ENCODE assay signal across 28 mouse cellular contexts in the genomic region with DNA sequence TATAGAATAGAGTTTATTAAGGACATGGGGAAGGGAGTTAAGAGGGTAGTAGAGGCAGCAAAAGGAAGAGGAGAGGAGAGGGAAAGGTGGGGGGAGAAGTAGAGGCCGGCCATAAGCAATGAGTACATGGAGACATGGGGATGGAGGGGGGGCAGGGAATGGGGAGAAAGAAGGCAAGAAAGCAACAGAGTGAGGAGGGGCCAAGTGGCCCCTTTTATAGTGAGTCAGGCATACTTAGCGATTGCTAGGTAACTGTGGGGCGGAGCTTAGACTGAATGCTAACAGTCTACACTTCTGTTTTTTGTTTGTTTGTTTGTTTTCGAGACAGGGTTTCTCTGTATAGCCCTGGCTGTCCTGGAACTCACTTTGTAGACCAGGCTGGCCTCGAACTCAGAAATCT. TPM values are rescaled to one million over a fixed set of nuclear protein-coding genes. Genes with fewer than 3 reads are reported as not detected.
DNase-seq lines count a peak whose midpoint lies in the region; ATAC-seq lines count a peak whose summit lies in the region.
"Had no signal": no experiment of that assay in that cellular context is flagged by ENCODE, and none has a peak within 500 bp of the region (broad histone marks: within the 10 kb centered on the region; RNA-seq: fewer than 3 reads in every experiment).

No protein-coding gene starts in this region.

- no peak for DNase-seq in hindbrain, embryonic 11.5 days (ENCODE audit: low spot score)
- DNase-seq in ES-CJ7 (ENCODE audit: low read depth, low spot score), result peak; percentile 84
- DNase-seq in ZHBTc4 (ENCODE audit: low read depth, low spot score), result peak; percentile 78
- DNase-seq in midbrain, embryonic 14.5 days, result no peak
- no peak for DNase-seq in urinary bladder, adult 2 months (ENCODE audit: low spot score)
- DNase-seq in Muller cell, postnatal 12 days (ENCODE audit: inconsistent ontology term), result no peak
- DNase-seq: adrenal gland, postnatal 10 days; cerebellum, adult 18-20 months; cerebellum, postnatal 14 days; gastrocnemius, adult 2 months; heart, postnatal 36 days; kidney, adult 9 months; kidney, postnatal 14 days; liver; lung, postnatal 36 days; right cerebral cortex, postnatal 25 days had no signal

- WGBS in hindbrain, embryonic 11.5 days, result 66% methylated on average over 4 of the region's 5 CpGs
- 66% methylated on average over 5 of the region's 5 CpGs for WGBS in hindbrain, embryonic 16.5 days
- 59% methylated on average over 4 of the region's 5 CpGs for WGBS in midbrain, embryonic 14.5 days

- H3K9ac ChIP-seq in hindbrain, embryonic 11.5 days (ENCODE audit: low read depth, low read length), result no peak overlapping the region
- H3K9ac ChIP-seq in hindbrain, embryonic 16.5 days (ENCODE audit: low read depth, low read length), result no peak overlapping the region
- H3K9ac ChIP-seq in midbrain, embryonic 14.5 days (replicated peaks; ENCODE audit: low read length), result no peak overlapping the region
- H3K9ac ChIP-seq: embryonic facial prominence, embryonic 13.5 days; heart, embryonic 15.5 days; liver, embryonic 15.5 days; lung, embryonic 15.5 days; neural tube, embryonic 12.5 days had no signal

- no peak for ATAC-seq in hindbrain, embryonic 11.5 days (ENCODE audit: low FRiP score)
- ATAC-seq in hindbrain, embryonic 16.5 days, result no peak
- ATAC-seq in midbrain, embryonic 14.5 days (ENCODE audit: low FRiP score, low TSS enrichment), result no peak
- ATAC-seq: activated CD4-positive, CD25-positive, alpha-beta regulatory T cell, adult 4 months; inflammation-experienced regulatory T-cells, adult 6 months; Patski had no signal

- H3K4me3 ChIP-seq in hindbrain, embryonic 11.5 days (ENCODE audit: low read depth, low read length), result no peak overlapping the region
- H3K4me3 ChIP-seq in hindbrain, embryonic 16.5 days (ENCODE audit: low read length), result no peak overlapping the region
- H3K4me3 ChIP-seq in midbrain, embryonic 14.5 days (replicated peaks; ENCODE audit: low read depth, low read length), result no peak overlapping the region
- H3K4me3 ChIP-seq: embryonic facial prominence, embryonic 13.5 days; erythroblast, embryonic 14.5 days; gastrocnemius, adult 2 months; heart, embryonic 15.5 days; limb, embryonic 10.5 days; liver, embryonic 15.5 days; lung, embryonic 15.5 days; megakaryocyte, embryonic 14.5 days; neural tube, embryonic 12.5 days had no signal

- H3K9me3 ChIP-seq in hindbrain, embryonic 11.5 days (ENCODE audit: control insufficient read depth, low read length), result no peaks in the 10 kb centered on the region
- H3K9me3 ChIP-seq in hindbrain, embryonic 16.5 days (ENCODE audit: control insufficient read depth, low read length), result no peaks in the 10 kb centered on the region
- H3K9me3 ChIP-seq in midbrain, embryonic 14.5 days (ENCODE audit: control insufficient read depth, low read length), result no peaks in the 10 kb centered on the region
- H3K9me3 ChIP-seq: embryonic facial prominence, embryonic 13.5 days; heart, embryonic 15.5 days; limb, embryonic 10.5 days; liver, embryonic 15.5 days; lung, embryonic 15.5 days; neural tube, embryonic 12.5 days had no signal

- peak overlapping the region; percentile 96 for H3K27ac ChIP-seq in hindbrain, embryonic 11.5 days (ENCODE audit: low read depth, low read length)
- H3K27ac ChIP-seq in hindbrain, embryonic 16.5 days (ENCODE audit: low read depth, low read length), result no peak overlapping the region
- H3K27ac ChIP-seq in midbrain, embryonic 14.5 days (replicated peaks; ENCODE audit: low read depth, low read length), result peak overlapping the region; percentile 89
- H3K27ac ChIP-seq: embryonic facial prominence, embryonic 13.5 days; gastrocnemius, adult 2 months; heart, embryonic 15.5 days; limb, embryonic 10.5 days; liver, embryonic 15.5 days; lung, embryonic 15.5 days; neural tube, embryonic 12.5 days had no signal

- no peak overlapping the region for H3K4me2 ChIP-seq in hindbrain, embryonic 11.5 days (replicated peaks; ENCODE audit: low read depth, low read length)
- H3K4me2 ChIP-seq in hindbrain, embryonic 16.5 days (ENCODE audit: low read length), result no peak overlapping the region
- H3K4me2 ChIP-seq in midbrain, embryonic 14.5 days (ENCODE audit: low read length), result no peak overlapping the region
- H3K4me2 ChIP-seq: heart, embryonic 15.5 days; lung, embryonic 15.5 days had no signal

- no peaks in the 10 kb centered on the region for H3K36me3 ChIP-seq in hindbrain, embryonic 11.5 days (ENCODE audit: control insufficient read depth, insufficient read depth, low read length)
- no peaks in the 10 kb centered on the region for H3K36me3 ChIP-seq in hindbrain, embryonic 16.5 days (ENCODE audit: control insufficient read depth, insufficient read depth, low read length)
- no peaks in the 10 kb centered on the region for H3K36me3 ChIP-seq in midbrain, embryonic 14.5 days (ENCODE audit: control insufficient read depth, insufficient read depth, low read length)
- H3K36me3 ChIP-seq: embryonic facial prominence, embryonic 13.5 days; heart, embryonic 15.5 days; limb, embryonic 10.5 days; liver, embryonic 15.5 days; lung, embryonic 15.5 days; neural tube, embryonic 12.5 days had no signal

- peaks cover 3% of the 10 kb centered on the region for H3K4me1 ChIP-seq in hindbrain, embryonic 11.5 days (replicated peaks; ENCODE audit: control insufficient read depth, insufficient read depth, low read length)
- H3K4me1 ChIP-seq in hindbrain, embryonic 16.5 days (ENCODE audit: control insufficient read depth, insufficient read depth, low read depth, low read length), result peaks cover 20% of the 10 kb centered on the region
- peaks cover 19% of the 10 kb centered on the region for H3K4me1 ChIP-seq in midbrain, embryonic 14.5 days (ENCODE audit: control insufficient read depth, insufficient read depth, low read length)

- no peaks in the 10 kb centered on the region for H3K27me3 ChIP-seq in hindbrain, embryonic 11.5 days (ENCODE audit: control insufficient read depth, insufficient read depth, low read length)
- no peaks in the 10 kb centered on the region for H3K27me3 ChIP-seq in hindbrain, embryonic 16.5 days (replicated peaks; ENCODE audit: control insufficient read depth, insufficient read depth, low read length)
- H3K27me3 ChIP-seq in midbrain, embryonic 14.5 days (ENCODE audit: control insufficient read depth, insufficient read depth, low read length), result no peaks in the 10 kb centered on the region
- H3K27me3 ChIP-seq: neural tube, embryonic 12.5 days; Patski had no signal

RNA-seq across cellular contexts. Expression of a gene that starts 31.7 kb away (rescaled TPM):
- polyA plus RNA-seq in hindbrain, embryonic 11.5 days (2014; fragmentation: Nextera tagmentation; extraction: Ambion mirVana), result 47.9 and 59.8 TPM in 2 replicates
- 28.0 and 33.2 TPM in 2 replicates for polyA plus RNA-seq in hindbrain, embryonic 16.5 days (2015; fragmentation: Nextera tagmentation; extraction: Ambion mirVana)
- 26.7 and 36.0 TPM in 2 replicates for polyA plus RNA-seq in midbrain, embryonic 14.5 days (2014; fragmentation: Nextera tagmentation; extraction: Ambion mirVana)
- 5.8 and 9.0 TPM in 2 replicates for polyA plus RNA-seq in urinary bladder, adult 2 months (2012; rRNA removed)
- polyA plus RNA-seq: activated CD4-positive, CD25-positive, alpha-beta regulatory T cell, adult 4 months; erythroblast, embryonic 14.5 days had no signal

RNA-seq across cellular contexts. Expression of a gene that starts 38.2 kb away (rescaled TPM):
- polyA plus RNA-seq in hindbrain, embryonic 11.5 days (2014; fragmentation: Nextera tagmentation; extraction: Ambion mirVana), result 44.1 and 45.2 TPM in 2 replicates
- polyA plus RNA-seq in hindbrain, embryonic 16.5 days (2015; fragmentation: Nextera tagmentation; extraction: Ambion mirVana), result 23.8 and 69.7 TPM in 2 replicates
- polyA plus RNA-seq in midbrain, embryonic 14.5 days (2014; fragmentation: Nextera tagmentation; extraction: Ambion mirVana), result 83.8 and 91.0 TPM in 2 replicates
- polyA plus RNA-seq in urinary bladder, adult 2 months (2012; rRNA removed), result 102 and 105 TPM in 2 replicates

Comparison
In these comparisons a context has a peak if more than half of its experiments do, and no peak if none do; other contexts are left out.
1. DNase-seq: peak in ES-CJ7 (single experiment) and ZHBTc4 (single experiment); none in hindbrain, embryonic 11.5 days (single experiment), midbrain, embryonic 14.5 days (single experiment), urinary bladder, adult 2 months (single experiment) and Muller cell, postnatal 12 days (single experiment).